Mouse (Mus musculus) embryo, embryonic 11.5 days (tissue): ENCODE data around the gene Fez2.

Experiments
- DNase-seq: peaks from one replicate; pipeline ENCODE4 v3.0.0-alpha.2; 2012; ENCODE audit warnings: low read depth, low spot score

The Fez2 gene

GRCm38 (mm10) chr17:78322369-78323335 lies 95.3 kb downstream of the Fez2 start:
- no peak for DNase-seq

- DNase-seq = no peak
Measured at GRCm38 (mm10) chr17:78321216-78321835, 96.6 kb downstream of the Fez2 start.
